ENCODE assay signal across 9 mouse cellular contexts in the genomic region with DNA sequence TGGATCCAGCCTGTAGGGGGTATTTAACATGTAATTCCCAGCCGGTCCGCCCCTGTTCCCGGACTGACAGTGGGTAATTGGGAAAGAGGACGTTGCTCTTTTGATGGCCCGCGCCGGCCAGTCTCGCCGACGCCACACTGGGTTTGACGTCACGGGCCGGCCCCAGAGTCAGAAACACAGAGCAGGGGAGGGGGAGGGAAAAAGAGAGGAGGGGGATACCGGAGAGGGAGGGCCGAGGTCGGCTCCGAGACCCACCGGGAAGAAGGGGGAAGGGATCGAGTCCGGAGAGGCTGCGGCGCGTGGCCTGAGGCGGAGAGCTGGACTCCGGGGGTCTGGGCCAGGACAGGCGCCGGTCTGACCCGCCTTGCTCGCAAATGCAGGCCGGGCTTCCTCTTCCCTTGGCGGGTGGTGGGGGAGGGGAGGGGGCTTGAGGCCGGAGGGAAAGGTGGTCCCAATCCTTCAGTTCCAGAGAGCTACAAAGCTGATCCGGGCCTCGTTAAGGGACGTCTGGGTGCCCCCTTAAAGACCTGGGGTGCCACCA. TPM values are rescaled to one million over a fixed set of nuclear protein-coding genes. Genes with fewer than 3 reads are reported as not detected.
DNase-seq lines count a peak whose midpoint lies in the region; ATAC-seq lines count a peak whose summit lies in the region.
"Had no signal": no experiment of that assay in that cellular context is flagged by ENCODE, and none has a peak within 500 bp of the region (broad histone marks: within the 10 kb centered on the region; RNA-seq: fewer than 3 reads in every experiment).

A gene (plus strand): TSS at position 202 of the 541 bp plus-strand sequence.

- peak within 1 kb of the TSS; percentile 55 for H3K4me3 ChIP-seq in kidney, embryonic 15.5 days (replicated peaks)
- H3K4me3 ChIP-seq in embryonic facial prominence, embryonic 10.5 days = peak within 1 kb of the TSS; percentile 63
- peak within 1 kb of the TSS; percentile 20 for H3K4me3 ChIP-seq in neural tube, embryonic 12.5 days

- peak within 1 kb of the TSS; percentile 93 for H3K4me2 ChIP-seq in kidney, embryonic 15.5 days
- peak within 1 kb of the TSS; percentile 78 for H3K4me2 ChIP-seq in neural tube, embryonic 12.5 days (replicated peaks)

- peak within 1 kb of the TSS; percentile 87 for H3K27ac ChIP-seq in kidney, embryonic 15.5 days
- peak within 1 kb of the TSS; percentile 86 for H3K27ac ChIP-seq in embryonic facial prominence, embryonic 10.5 days (replicated peaks)
- no peak within 1 kb of the TSS for H3K27ac ChIP-seq in neural tube, embryonic 12.5 days

- WGBS in kidney, embryonic 15.5 days = under 1% methylated on average over 26 of the region's 35 CpGs
- under 1% methylated on average over 35 of the region's 35 CpGs for WGBS in embryonic facial prominence, embryonic 10.5 days
- WGBS in neural tube, embryonic 12.5 days = under 1% methylated on average over 34 of the region's 35 CpGs

- H3K36me3 ChIP-seq in kidney, embryonic 15.5 days = no peaks in the 10 kb centered on the region
- no peaks in the 10 kb centered on the region for H3K36me3 ChIP-seq in embryonic facial prominence, embryonic 10.5 days (replicated peaks)
- no peaks in the 10 kb centered on the region for H3K36me3 ChIP-seq in neural tube, embryonic 12.5 days

- H3K4me1 ChIP-seq in kidney, embryonic 15.5 days = peaks cover 65% of the 10 kb centered on the region
- peaks cover 70% of the 10 kb centered on the region for H3K4me1 ChIP-seq in embryonic facial prominence, embryonic 10.5 days
- H3K4me1 ChIP-seq in neural tube, embryonic 12.5 days = peaks cover 32% of the 10 kb centered on the region

- H3K27me3 ChIP-seq in kidney, embryonic 15.5 days = peaks cover 92% of the 10 kb centered on the region
- H3K27me3 ChIP-seq in embryonic facial prominence, embryonic 10.5 days (replicated peaks; ENCODE audit: low read depth, poor library complexity, severe bottlenecking) = peaks cover 92% of the 10 kb centered on the region
- peaks cover 94% of the 10 kb centered on the region for H3K27me3 ChIP-seq in neural tube, embryonic 12.5 days (replicated peaks)

- DNase-seq in kidney, postnatal 25 days = no peak
- DNase-seq in embryonic facial prominence, embryonic 10.5 days (ENCODE audit: low spot score) = peak; percentile 85
- peak; percentile 31 for DNase-seq in kidney, postnatal 14 days
- no peak for DNase-seq in natural killer cell, adult 2 months (ENCODE audit: low spot score in 2 of 2)
- no peak for DNase-seq in urinary bladder, postnatal 10 days (ENCODE audit: low spot score)
- DNase-seq in thymus, postnatal 14 days = no peak

- ATAC-seq in kidney, embryonic 15.5 days (replicated peaks; ENCODE audit: low FRiP score) = no peak
- ATAC-seq in neural tube, embryonic 12.5 days (ENCODE audit: low FRiP score, low read depth) = no peak

- peak within 1 kb of the TSS; percentile 43 for H3K9ac ChIP-seq in kidney, embryonic 15.5 days
- H3K9ac ChIP-seq in neural tube, embryonic 12.5 days = 0 out of 2 replicates have a peak within 1 kb of the TSS, but pooled peaks have one; percentile 21

- no peaks in the 10 kb centered on the region for H3K9me3 ChIP-seq in kidney, embryonic 15.5 days (replicated peaks)
- no peaks in the 10 kb centered on the region for H3K9me3 ChIP-seq in embryonic facial prominence, embryonic 10.5 days
- no peaks in the 10 kb centered on the region for H3K9me3 ChIP-seq in neural tube, embryonic 12.5 days

RNA-seq across cellular contexts. Expression of the gene that starts here (rescaled TPM):
- polyA plus RNA-seq in kidney, embryonic 15.5 days (2015; fragmentation: Nextera tagmentation; extraction: Ambion mirVana) = 2.8 and 3.0 TPM in 2 replicates
- polyA plus RNA-seq in embryonic facial prominence, embryonic 10.5 days (2016; fragmentation: Nextera tagmentation; extraction: Ambion mirVana) = 2.3 TPM in 2 replicates
- 0.23 and 0.72 TPM in 2 replicates for polyA plus RNA-seq in neural tube, embryonic 12.5 days (2016; fragmentation: Nextera tagmentation; extraction: Ambion mirVana)
- polyA plus RNA-seq: small intestine, adult 2 months had no signal

Comparison
In these comparisons a context has a peak if more than half of its experiments do, and no peak if none do; other contexts are left out.
1. DNase-seq: peak in embryonic facial prominence, embryonic 10.5 days (single experiment) and kidney, postnatal 14 days (single experiment); none in kidney, postnatal 25 days (0 of 2), natural killer cell, adult 2 months (0 of 2), urinary bladder, postnatal 10 days (single experiment) and thymus, postnatal 14 days (single experiment).
2. Peak in every context shown above with its lines, with median percentiles within 50 percentile points of each other: H3K4me3 ChIP-seq.